Mouse (Mus musculus): ENCODE measurements around the gene Il18. TPM values are rescaled to one million over a fixed set of nuclear protein-coding genes. Genes with fewer than 3 reads are reported as not detected.

The Il18 gene
- polyA plus RNA-seq, 1 experiment from 2014 or later = 19.3 TPM

- Histone ChIP-seq H3K4me1 (no peaks in the 10 kb centered on the region), H3K27ac (no peak within 1 kb of the TSS), H3K36me3 (replicated peaks) (no peaks in the 10 kb centered on the region), H3K4me2 (no peak within 1 kb of the TSS), H3K4me3 (no peak within 1 kb of the TSS), H3K9ac (no peak within 1 kb of the TSS), H3K9me3 (no peaks in the 10 kb centered on the region), H3K27me3 (replicated peaks) (no peaks in the 10 kb centered on the region)
- 90% methylated on average over 38 of the region's 38 CpGs for WGBS
- ATAC-seq (replicated peaks) = no peak
These were observed 6.7 kb downstream of the Il18 start, which contains the start of gene Tex12 for GRCm38 (mm10) chr9:50561145-50561917. Gene Tex12, minus strand, starts transcription at chr9:50561325.

GRCm38 (mm10) chr9:50561918-50562360, 7.3 kb downstream of the Il18 start:
- Histone ChIP-seq H3K9ac (no peak overlapping the region), H3K4me1 (no peaks in the 10 kb centered on the region), H3K27ac (no peak overlapping the region), H3K27me3 (replicated peaks) (no peaks in the 10 kb centered on the region), H3K4me2 (no peak overlapping the region), H3K9me3 (no peaks in the 10 kb centered on the region), H3K36me3 (replicated peaks) (no peaks in the 10 kb centered on the region), H3K4me3 (no peak overlapping the region)
- WGBS = 87% methylated on average over 2 of the region's 2 CpGs
- ATAC-seq (replicated peaks) = no peak

- no peak overlapping the region for H3K9ac ChIP-seq
- no peaks in the 10 kb centered on the region for H3K9me3 ChIP-seq
- no peaks in the 10 kb centered on the region for H3K4me1 ChIP-seq
- H3K4me2 ChIP-seq = no peak overlapping the region
- no peak overlapping the region for H3K4me3 ChIP-seq
- no peaks in the 10 kb centered on the region for H3K36me3 ChIP-seq (replicated peaks)
- H3K27me3 ChIP-seq (replicated peaks) = no peaks in the 10 kb centered on the region
- no peak for ATAC-seq (replicated peaks)
- no peak overlapping the region for H3K27ac ChIP-seq
- WGBS = 77% methylated on average over 7 of the region's 7 CpGs
These were observed 10.5 kb downstream of the Il18 start for GRCm38 (mm10) chr9:50565173-50565572.

DNA sequence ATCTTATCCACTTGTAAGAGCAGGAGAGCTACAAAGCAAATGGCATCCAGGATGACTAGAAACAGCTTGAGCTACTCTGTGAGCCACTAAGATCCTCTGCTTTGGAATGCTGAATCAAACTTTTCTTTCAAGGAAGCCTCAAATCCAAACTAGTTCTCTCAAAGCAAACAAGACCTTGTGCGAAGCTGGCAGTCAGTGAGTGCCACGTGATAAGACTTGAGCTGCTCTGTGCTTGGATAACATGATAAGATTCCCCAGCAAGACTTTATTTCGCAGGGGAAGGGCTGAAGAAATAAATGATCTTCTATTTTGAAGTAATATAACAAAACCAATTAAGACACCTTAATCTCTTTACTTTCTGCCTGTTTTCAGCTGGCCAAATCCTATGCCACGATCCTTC, 11.3 kb downstream of the Il18 start:
- no peak overlapping the region for H3K4me2 ChIP-seq
- ATAC-seq (replicated peaks) = no peak
- H3K27ac ChIP-seq = no peak overlapping the region
- H3K36me3 ChIP-seq (replicated peaks) = no peaks in the 10 kb centered on the region
- H3K4me3 ChIP-seq = no peak overlapping the region
- WGBS = 84% methylated on average over 4 of the region's 4 CpGs
- H3K9me3 ChIP-seq = no peaks in the 10 kb centered on the region
- H3K9ac ChIP-seq = no peak overlapping the region
- H3K4me1 ChIP-seq = no peaks in the 10 kb centered on the region
- no peaks in the 10 kb centered on the region for H3K27me3 ChIP-seq (replicated peaks)

DNA sequence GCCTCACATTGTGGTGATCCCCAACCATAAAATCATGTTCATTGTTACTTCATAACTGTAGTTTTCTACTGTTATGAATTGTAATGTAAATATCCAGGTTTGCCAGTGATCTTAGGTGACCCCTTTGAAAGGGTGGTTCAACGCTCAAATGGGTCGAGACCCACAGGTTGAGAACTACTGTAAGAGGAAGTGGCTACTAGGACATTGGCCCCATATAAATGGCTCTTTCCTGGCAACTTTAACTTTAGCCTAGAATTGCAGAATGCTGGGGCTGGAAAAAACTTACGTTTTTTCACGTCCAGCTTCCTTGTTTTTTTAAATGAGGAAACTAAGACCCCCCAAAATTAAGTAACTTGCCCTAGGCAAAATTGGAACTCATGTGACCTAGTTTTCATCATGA, 12.7 kb downstream of the Il18 start:
- no peak overlapping the region for H3K4me3 ChIP-seq
- WGBS = 95% methylated on average over 4 of the region's 4 CpGs

GRCm38 (mm10) chr9:50567881-50568280, 13.3 kb downstream of the Il18 start:
- H3K36me3 ChIP-seq (replicated peaks) = no peaks in the 10 kb centered on the region
- H3K9ac ChIP-seq = no peak overlapping the region
- 89% methylated on average over 2 of the region's 2 CpGs for WGBS
- no peaks in the 10 kb centered on the region for H3K4me1 ChIP-seq
- no peak overlapping the region for H3K27ac ChIP-seq
- no peak overlapping the region for H3K4me2 ChIP-seq
- no peaks in the 10 kb centered on the region for H3K9me3 ChIP-seq
- no peaks in the 10 kb centered on the region for H3K27me3 ChIP-seq (replicated peaks)
- no peak for ATAC-seq (replicated peaks)
- no peak overlapping the region for H3K4me3 ChIP-seq

More for the DNA sequence above, 12.7 kb downstream of the Il18 start:
- no peak overlapping the region for H3K9ac ChIP-seq
- H3K36me3 ChIP-seq (replicated peaks) = no peaks in the 10 kb centered on the region
- H3K27ac ChIP-seq = no peak overlapping the region
- no peak for ATAC-seq (replicated peaks)
- H3K4me1 ChIP-seq = no peaks in the 10 kb centered on the region
- no peak overlapping the region for H3K4me2 ChIP-seq
- H3K9me3 ChIP-seq = no peaks in the 10 kb centered on the region
- H3K27me3 ChIP-seq (replicated peaks) = no peaks in the 10 kb centered on the region

DNA sequence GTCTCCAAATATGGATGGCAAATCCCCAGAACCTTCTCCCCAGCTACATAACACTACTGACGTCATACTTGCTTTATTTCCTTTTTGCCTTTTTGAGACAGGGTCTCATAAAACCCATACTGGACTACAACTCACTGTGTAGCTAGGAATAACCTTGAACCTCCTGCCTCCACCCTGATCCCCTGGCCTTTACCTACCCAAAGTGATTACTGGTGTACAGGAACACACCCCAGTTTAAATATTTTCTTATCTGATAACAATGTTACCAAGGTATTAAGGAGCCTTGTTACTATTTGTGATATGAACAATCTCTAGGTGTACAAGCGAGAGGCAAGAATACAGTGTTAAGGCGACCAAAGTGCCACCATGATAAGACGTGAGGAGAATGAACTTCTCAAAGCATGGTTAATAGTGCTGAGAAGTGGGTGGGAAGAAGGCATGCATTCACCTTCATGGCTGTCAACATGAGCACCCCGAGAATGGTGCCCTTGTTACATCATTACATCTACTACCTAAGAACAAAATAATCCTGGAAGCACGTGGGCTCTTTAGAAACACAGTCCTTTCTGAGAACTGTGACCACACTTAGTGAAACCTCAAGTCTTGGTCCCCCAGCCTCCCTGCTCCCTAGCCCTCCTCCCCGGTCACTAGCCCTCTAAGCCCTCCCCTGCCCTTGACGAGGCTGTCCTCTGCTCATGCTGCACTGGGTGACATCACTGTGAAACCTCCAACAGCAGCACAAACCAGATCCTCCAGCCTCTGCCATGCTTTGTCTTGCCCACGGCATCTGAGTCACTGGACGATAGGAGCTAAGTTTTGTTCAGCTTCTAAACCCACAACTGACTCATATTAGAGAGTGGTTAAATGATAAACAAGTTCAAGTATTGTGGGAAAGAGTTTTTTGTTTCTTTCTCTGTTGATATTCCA, 15.2 kb downstream of the Il18 start:
- WGBS = 83% methylated on average over 10 of the region's 10 CpGs
- no peak for ATAC-seq (replicated peaks)
- H3K4me3 ChIP-seq = no peak overlapping the region
- H3K9ac ChIP-seq = no peak overlapping the region
- H3K4me2 ChIP-seq = no peak overlapping the region
- no peaks in the 10 kb centered on the region for H3K27me3 ChIP-seq (replicated peaks)
- H3K36me3 ChIP-seq (replicated peaks) = no peaks in the 10 kb centered on the region
- H3K4me1 ChIP-seq = no peaks in the 10 kb centered on the region
- H3K27ac ChIP-seq = no peak overlapping the region
- no peaks in the 10 kb centered on the region for H3K9me3 ChIP-seq

DNA sequence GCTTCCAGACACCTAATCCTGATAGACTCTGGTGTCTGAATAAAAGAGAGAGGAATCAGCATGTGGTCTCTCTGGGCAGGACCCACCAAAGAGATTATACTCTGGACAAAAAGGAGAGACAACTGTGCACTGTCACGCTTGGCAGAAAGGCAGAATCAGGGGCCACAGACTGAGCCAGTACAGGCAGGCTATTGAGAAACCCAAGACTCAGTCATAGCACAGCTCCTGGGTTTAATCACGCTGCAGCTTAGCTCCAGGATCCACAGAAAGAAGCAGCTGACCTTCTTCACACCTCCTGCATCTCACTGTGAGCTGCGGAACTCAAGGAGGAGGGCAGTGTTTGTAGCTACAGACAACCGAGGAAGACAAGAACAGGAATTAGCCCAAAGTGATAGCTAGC, 25.7 kb downstream of the Il18 start:
- 5% methylated on average over 4 of the region's 4 CpGs for WGBS
- H3K9me3 ChIP-seq = no peaks in the 10 kb centered on the region
- no peaks in the 10 kb centered on the region for H3K4me1 ChIP-seq
- no peak overlapping the region for H3K4me3 ChIP-seq
- ATAC-seq (replicated peaks) = no peak
- no peak overlapping the region for H3K27ac ChIP-seq
- H3K27me3 ChIP-seq (replicated peaks) = no peaks in the 10 kb centered on the region
- no peak overlapping the region for H3K9ac ChIP-seq
- no peaks in the 10 kb centered on the region for H3K36me3 ChIP-seq (replicated peaks)
- H3K4me2 ChIP-seq = no peak overlapping the region

GRCm38 (mm10) chr9:50585145-50585818, 30.7 kb downstream of the Il18 start:
- 86% methylated on average over 6 of the region's 6 CpGs for WGBS
- no peaks in the 10 kb centered on the region for H3K4me1 ChIP-seq
- ATAC-seq (replicated peaks) = no peak
- H3K27ac ChIP-seq = no peak overlapping the region
- H3K4me2 ChIP-seq = no peak overlapping the region
- no peak overlapping the region for H3K4me3 ChIP-seq
- no peak overlapping the region for H3K9ac ChIP-seq
- H3K27me3 ChIP-seq (replicated peaks) = no peaks in the 10 kb centered on the region
- H3K9me3 ChIP-seq = no peaks in the 10 kb centered on the region
- no peaks in the 10 kb centered on the region for H3K36me3 ChIP-seq (replicated peaks)

- WGBS = 81% methylated on average over 4 of the region's 4 CpGs
- Histone ChIP-seq H3K4me2 (no peak overlapping the region), H3K27ac (no peak overlapping the region), H3K4me1 (no peaks in the 10 kb centered on the region), H3K27me3 (replicated peaks) (no peaks in the 10 kb centered on the region), H3K9me3 (no peaks in the 10 kb centered on the region), H3K4me3 (no peak overlapping the region), H3K9ac (no peak overlapping the region), H3K36me3 (replicated peaks) (no peaks in the 10 kb centered on the region)
- no peak for ATAC-seq (replicated peaks)
These were observed 32.3 kb downstream of the Il18 start for GRCm38 (mm10) chr9:50586955-50587354.

DNA sequence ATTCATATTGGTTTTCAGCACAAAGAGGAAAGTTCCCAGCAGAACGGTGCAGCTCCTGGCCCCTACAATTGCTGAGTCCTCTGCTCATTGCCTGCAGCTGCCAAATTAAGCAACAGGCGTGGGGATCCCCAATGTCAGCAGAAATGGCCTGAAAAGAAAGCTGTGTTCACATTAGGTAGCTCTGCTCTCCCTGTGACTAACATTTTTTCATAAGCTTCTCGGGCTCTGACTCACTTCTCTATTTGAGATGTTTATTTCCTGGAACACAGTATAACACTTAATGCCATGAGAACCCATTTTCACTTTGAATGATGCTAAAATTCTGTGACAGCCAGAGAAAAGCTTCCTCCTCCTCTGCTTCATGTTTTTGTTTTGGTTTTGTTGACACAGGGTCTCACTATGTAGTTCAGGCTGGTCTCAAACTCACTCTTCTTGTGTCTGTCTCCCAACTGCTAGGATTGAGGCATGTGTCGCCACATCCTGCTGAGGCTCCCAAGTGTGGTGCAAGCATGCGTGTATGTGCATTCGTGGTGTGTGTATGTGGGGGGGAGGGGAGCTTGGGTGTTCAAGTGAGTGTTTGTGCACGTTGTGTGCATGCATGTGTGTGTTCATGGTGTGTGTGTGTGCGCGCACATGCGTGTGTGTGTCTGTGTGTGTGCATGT, 36.4 kb downstream of the Il18 start:
- WGBS = 81% methylated on average over 10 of the region's 10 CpGs

DNA sequence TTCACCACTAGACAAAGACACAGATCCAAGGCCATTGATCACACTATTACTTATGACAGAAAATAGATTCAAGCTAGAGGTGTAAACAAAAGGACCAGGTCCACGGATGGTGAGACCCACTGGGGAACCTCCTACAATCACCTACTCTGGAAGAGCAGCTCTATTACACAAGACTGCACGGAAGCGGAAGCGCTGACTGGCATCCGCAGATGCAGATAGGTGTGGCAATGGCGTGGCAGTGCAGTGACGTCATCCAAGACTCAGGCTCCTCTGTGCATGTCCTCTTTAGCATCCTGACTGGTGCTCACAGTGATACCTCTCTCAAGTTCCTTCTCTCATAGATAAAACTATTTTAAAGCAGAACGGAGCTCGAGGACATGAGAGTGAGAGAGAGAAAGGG, 38.3 kb downstream of the Il18 start:
- Histone ChIP-seq H3K4me3 (no peak overlapping the region), H3K4me2 (no peak overlapping the region), H3K27me3 (replicated peaks) (no peaks in the 10 kb centered on the region), H3K4me1 (no peaks in the 10 kb centered on the region), H3K9ac (no peak overlapping the region), H3K9me3 (no peaks in the 10 kb centered on the region), H3K27ac (no peak overlapping the region), H3K36me3 (replicated peaks) (peaks cover 21% of the 10 kb centered on the region)
- 89% methylated on average over 9 of the region's 9 CpGs for WGBS
- ATAC-seq (replicated peaks) = no peak

More for the DNA sequence above, 36.4 kb downstream of the Il18 start:
- H3K4me1 ChIP-seq = no peaks in the 10 kb centered on the region
- no peak overlapping the region for H3K9ac ChIP-seq
- no peaks in the 10 kb centered on the region for H3K9me3 ChIP-seq
- peaks cover 4% of the 10 kb centered on the region; the same call in 1 of the 2 replicates for H3K36me3 ChIP-seq (replicated peaks)
- no peak overlapping the region for H3K4me2 ChIP-seq
- no peaks in the 10 kb centered on the region for H3K27me3 ChIP-seq (replicated peaks)
- H3K27ac ChIP-seq = no peak overlapping the region
- ATAC-seq (replicated peaks) = no peak
- H3K4me3 ChIP-seq = no peak overlapping the region

Measured in midbrain, embryonic 15.5 days (tissue).